Mouse (Mus musculus) left cerebral cortex, adult 9 months (tissue): ENCODE measurements around the gene Olfr447.

Experiments
- DNase-seq, 2 experiments: peaks; one replicate each; pipeline ENCODE4 v3.0.0; 2022; ENCODE audit warnings: low spot score in 2 of 2

The Olfr447 gene

DNA sequence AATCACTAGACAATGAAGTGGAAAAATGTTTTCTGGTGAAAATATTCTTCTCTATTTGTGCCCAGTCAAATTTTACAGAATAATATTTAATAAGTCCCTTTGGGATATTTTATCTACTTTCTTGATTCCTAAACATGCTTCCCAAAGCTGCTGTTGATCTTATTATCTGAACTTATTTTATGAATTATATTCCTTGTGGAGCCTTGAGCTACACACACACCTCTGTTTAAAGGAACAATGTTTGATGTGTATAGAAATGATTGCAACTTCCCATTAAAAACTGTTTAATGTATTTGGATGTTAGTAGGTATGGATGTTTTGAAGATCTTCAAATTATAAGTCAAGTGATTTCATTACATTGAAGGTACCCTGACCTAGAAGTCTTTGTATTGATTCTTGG is at the start of gene Olfr447:
Gene Olfr447, plus strand, starts transcription at position 301 of the 400 bp plus-strand sequence.
- no peak for DNase-seq

DNA sequence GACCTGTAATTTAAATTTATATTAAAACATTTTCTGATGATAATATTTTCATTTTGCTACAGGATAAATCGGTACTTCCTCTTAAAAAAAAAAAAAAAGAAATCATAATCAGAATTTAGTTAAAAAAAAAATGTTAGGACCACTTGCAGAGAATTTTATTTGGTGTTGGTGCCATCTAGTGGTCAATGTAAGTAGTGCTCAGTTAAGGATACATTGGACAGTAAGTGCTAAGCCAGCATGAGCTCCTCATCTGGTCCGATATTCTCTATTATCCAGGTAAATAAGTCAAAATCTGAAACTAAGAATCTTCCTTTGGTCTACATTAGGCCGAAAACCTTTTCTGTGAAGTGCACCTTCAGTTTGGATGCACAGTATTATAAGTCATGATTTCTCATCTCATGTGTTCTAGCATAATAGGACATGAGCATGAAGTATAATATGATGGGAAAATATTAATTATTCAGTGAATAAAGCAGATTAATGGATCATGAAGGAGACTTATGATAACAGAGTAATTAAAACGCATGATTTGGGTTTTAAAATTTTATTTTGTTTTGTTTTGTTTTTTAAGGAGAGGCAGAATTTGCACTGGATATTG is 48.4 kb upstream of the Olfr447 start:
- DNase-seq: peak in 1 of 2 experiments; percentile 68

DNA sequence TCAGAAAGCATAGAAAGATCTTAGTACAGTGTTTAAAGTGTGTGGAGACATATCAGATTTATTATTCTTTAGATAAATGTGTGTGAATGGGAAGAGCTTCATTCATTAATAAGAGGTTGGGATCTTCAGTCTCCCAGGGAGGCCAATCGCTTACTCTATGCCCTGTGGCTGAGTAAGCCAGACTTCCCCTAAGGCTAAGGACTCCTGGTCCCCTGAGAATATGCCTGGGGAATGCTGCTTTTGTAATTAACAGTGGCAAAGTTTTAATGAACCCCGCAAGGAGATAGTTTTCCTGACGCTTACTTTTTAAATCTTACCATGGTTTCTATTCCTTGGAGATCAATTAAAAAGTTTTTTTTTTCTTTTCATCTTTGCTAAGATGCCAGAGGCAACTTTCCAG is 39.0 kb upstream of the Olfr447 start:
- DNase-seq: no peak

DNA sequence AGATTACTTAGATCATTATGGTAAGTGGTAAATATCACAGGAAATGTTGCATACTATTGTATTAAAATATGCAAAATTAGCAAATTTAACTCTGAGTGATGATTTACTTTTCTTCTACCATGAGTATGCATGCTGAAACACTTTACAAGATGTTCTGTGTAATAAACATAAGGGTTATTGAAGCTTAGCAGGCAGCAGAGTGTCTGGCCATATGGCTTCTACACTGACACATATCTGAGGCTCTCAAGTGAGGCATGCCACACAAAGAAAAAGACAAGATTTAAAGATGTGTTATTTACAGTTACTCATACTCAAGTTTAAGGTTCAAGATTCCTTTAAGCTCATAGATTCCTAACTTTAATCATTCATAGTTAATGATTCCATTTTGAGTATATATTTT is 32.4 kb upstream of the Olfr447 start:
- no peak for DNase-seq

DNA sequence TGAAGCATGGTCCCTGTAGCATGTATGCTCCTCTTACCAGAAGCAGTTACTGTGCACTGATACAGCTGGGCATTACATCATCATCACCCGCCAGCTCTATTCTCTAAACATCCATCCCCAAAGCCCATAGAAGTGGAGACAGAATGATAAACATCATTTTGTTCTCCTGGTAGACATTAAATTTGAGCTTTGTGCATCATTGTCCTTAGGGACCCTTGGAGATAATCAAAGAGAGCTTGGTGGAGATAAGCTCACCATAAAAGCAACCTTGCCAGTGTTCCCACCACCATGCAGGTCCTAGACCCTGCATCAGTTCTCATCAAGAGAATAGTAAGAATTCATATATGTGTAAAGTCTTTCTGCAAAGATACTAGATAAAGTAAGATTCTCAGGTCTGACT is 18.5 kb upstream of the Olfr447 start, which contains the start of gene Olfr448:
Gene Olfr448, plus strand, starts transcription at position 301 of the 400 bp plus-strand sequence.
- no peak for DNase-seq

DNA sequence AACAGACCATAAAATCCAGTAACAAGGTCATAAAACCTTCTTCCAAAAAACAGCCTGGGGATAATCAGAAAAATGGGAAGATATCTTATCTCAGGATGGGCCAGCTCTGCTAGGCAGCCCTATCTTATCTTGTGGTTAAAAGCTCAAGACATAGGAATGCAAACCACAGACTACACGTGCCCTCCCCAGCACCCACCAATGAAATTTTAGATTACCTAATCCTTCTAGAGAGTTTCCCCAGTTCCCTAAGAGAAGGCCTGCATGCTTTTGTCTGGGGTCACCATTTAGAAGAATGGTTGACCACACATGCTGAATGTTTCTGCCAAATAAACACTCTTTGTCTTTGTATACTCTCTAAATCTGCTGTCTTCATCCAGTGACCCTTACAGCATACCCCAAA is 8.3 kb upstream of the Olfr447 start:
- DNase-seq: no peak

DNA sequence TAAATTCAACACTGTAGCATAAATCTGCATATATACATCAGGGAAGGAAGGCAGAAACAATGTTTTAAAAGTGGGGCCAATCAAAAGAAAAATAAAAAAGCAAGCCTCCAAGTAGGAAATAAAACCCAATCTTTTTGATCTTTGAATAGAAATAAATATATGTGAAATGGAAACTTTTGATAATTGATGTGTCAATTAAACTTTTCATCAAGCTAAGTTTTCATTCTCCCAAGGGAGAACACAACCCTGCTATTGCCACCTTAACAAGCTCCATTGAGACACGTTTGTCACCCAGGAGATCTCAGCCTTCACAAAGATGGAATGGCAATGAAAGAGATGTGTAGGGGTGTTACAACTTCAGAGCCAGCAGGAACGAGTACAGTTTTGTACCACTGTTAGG is 12.4 kb downstream of the Olfr447 start, which contains the start of gene Olfr446:
Gene Olfr446, plus strand, starts transcription at position 301 of the 400 bp plus-strand sequence.
- no peak for DNase-seq

DNA sequence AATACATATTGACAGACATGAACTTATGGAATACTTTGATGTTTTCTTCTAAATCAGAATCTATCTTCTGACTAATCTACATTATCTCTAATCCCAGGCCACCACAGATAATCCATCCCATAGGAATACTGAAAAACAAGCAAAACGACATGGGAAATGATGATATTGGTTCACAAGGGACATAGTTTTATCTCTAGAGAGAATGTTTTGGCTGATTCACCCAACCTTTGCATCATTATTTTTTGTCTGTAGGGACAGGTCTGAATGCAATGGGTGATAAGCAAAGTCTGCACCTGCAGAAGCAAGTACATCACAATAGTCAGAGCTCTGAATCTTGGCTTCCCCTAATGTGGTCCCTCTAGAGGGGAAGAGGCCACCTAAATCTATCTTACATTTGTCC is 40.1 kb downstream of the Olfr447 start, which contains the start of gene Olfr444:
Gene Olfr444, plus strand, starts transcription at position 301 of the 400 bp plus-strand sequence.
- no peak for DNase-seq
